Mouse (Mus musculus) small intestine, adult 2 months (tissue): ENCODE results near the gene Cdipt.

Experiments used
- CTCF ChIP-seq: fragments of 200-500 bp; IDR thresholded peaks from 2 replicates; pipeline ENCODE4 v1.5.1; 2012; ENCODE audit warnings: low read depth, mild to moderate bottlenecking, control low read depth, inconsistent platforms, low read length, moderate library complexity, mixed read lengths; ENCODE audit not compliant: insufficient replicate concordance, insufficient read length; ENCODE audit errors: extremely low read depth
- POLR2A ChIP-seq: fragments of 200-500 bp; IDR thresholded peaks from 2 replicates; pipeline ENCODE4 v1.6.1; 2012; ENCODE audit warnings: low read depth, mild to moderate bottlenecking, control low read depth, inconsistent platforms, low read length, moderate library complexity

DNA sequence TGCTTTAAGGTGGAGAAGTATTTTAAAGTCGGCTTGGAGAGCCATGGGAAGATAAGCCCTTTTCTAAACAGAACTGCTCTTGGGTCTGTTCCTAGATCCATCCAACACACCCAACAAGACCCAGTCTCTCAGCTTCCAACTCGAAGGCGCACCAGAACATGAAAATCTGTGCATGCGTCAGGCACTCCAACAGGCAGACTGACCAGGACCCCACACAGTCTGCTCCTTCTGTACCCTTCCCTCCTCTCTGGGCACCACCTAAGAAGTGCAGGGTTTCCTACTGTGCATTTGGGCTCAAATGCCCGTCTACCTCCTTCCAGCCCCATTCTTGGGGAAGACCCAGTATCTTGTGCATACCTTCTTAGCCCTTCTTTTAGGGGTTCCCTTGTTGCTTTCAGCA, 44.8 kb downstream of the Cdipt start:
- TF ChIP-seq POLR2A (no peak), CTCF (no peak)
